Mouse (Mus musculus): ENCODE data around the gene Ttyh1. TPM values are rescaled to one million over a fixed set of nuclear protein-coding genes. Genes with fewer than 3 reads are reported as not detected.

The Ttyh1 gene
- polyA plus RNA-seq, 1 experiment from 2014 or later: 7.1 TPM

DNA sequence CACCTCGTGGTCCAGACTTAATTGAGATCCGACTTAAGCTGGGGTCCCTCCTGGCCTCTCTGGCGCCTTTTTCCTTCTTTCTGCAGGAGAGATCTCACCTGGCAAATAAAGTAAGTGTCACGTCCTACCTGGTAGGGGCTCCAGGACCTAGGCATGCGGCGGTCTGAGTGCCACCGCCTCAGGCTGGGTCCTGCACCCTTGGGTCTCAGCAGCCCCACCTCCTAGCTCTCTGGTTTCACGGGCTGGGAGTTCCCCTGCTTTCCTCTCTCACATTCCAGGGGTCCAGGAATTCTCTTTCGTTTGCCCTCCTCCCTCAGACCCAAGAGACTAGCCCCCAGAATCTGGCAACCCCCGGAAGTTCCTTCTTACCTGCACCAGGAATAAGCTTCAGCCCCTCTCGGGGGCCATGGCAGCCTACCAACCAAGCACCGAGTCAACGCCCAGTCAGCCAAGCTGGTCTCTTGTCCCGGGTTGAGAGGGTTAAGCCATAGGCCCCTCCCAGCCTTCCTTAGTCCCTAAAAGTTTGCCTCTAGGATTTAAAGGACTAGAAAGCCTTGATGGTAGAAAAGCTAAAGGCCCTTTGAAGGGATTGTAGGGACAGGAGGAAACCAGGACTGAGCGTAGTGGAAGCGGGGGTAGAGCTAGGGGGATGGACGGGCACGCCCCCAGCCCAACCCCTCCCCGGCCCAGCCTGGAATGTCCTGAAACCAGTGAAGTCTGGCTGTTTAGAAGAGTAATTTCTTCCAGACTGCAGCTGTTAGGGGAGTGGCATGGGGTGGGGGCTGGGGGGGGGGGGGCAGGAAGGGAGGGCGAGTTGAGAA is 45.1 kb downstream of the Ttyh1 start, which contains the start of gene Cdc42ep5:
Cdc42ep5 (minus strand) TSS at position 771 of the 821 bp plus-strand sequence.
- Histone ChIP-seq H3K4me2 (replicated peaks) (peak within 1 kb of the TSS; percentile 76), H3K9me3 (no peaks in the 10 kb centered on the region), H3K27ac (peak within 1 kb of the TSS; percentile 83), H3K9ac (peak within 1 kb of the TSS; percentile 54), H3K4me3 (replicated peaks) (peak within 1 kb of the TSS; percentile 55), H3K4me1 (replicated peaks) (peaks cover 10% of the 10 kb centered on the region; the same call in 1 of the 2 replicates), H3K36me3 (no peaks in the 10 kb centered on the region), H3K27me3 (replicated peaks) (no peaks in the 10 kb centered on the region)
- ATAC-seq: peak; percentile 86
- under 1% methylated on average over 20 of the region's 20 CpGs for WGBS

DNA sequence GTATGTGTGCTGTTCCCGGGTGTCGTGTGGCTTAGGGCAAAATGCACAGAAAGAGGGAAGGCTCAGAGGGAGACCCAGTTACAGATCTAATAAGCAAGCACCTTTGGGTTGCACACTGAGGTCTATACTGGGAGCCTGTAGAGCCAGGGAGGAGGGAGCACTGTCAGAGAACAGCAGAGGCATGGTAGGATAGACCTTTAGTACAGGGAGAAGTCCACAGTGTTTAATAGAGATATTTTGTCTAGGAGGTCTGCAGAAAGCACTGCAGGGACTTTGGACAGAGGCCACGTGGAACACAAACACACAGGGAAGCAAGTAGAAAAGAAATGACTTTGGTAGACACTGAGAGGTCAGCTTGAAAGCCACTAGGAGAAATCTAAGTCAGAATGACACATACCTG is 46.1 kb downstream of the Ttyh1 start:
- ATAC-seq: peak; percentile 16
- Histone ChIP-seq H3K36me3 (no peaks in the 10 kb centered on the region), H3K27ac (peak overlapping the region; percentile 83), H3K9me3 (no peaks in the 10 kb centered on the region), H3K9ac (no peak overlapping the region), H3K4me2 (replicated peaks) (peak overlapping the region; percentile 76), H3K4me3 (replicated peaks) (no peak overlapping the region; the same call in 1 of the 2 replicates), H3K27me3 (replicated peaks) (no peaks in the 10 kb centered on the region), H3K4me1 (replicated peaks) (peaks cover 10% of the 10 kb centered on the region; the same call in 1 of the 2 replicates)
- WGBS: 6% methylated on average over 3 of the region's 3 CpGs

DNA sequence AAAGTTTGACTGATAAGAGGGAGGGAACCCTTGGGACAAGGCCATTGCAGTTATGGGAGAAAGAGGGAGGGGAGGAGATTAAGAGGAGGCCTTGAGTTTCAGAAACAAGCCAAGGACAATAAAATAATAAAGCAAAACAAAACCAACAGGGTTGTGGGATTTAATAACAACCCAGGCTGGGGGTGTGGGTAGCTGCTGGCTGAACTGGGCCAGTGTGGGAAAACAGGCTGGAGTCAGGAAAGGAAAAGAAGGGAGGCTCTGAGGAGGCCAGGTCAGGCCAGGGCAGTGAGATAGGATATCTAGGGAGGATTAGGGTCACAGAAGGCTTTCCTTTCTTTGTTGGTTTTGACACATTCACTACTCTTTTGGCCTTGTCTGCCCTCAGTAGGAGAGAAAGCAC is 47.9 kb downstream of the Ttyh1 start:
- peak; percentile 70 for ATAC-seq

DNA sequence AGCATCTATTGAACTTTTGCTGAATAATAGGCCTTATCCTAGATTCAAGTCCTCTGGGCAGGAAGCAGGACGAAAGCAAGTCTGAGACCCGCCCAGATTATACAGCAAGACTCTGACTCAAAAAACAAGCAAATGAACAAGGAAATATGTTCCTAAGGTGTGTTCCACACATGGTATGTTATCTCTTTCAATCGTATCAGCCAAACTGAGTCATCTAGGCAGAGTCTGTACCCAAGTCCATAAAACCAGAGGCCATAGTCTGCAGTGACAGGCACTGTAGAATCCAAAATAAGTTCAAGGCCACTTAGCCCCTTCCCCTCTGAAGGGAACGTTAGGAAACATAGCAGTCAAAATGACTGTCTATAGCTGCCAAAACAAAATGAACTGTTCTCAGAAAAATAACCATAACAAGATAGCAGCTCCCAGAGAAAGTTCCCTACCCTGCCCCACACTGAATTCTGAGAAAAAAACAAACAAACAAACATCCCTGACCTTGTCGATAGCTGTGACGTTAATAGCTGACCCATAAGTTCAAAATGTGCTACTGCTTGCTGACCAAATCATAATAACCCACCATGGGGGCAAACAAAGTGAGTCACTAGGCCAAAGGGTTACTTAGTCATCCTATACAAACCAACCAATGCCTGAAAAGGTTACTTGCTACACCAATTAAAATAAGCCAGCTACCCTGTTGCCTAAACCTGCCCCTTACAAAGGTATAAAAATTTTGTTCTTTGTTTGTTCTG is 51.2 kb downstream of the Ttyh1 start:
- Histone ChIP-seq H3K36me3 (no peaks in the 10 kb centered on the region), H3K27ac (no peak overlapping the region), H3K9me3 (no peaks in the 10 kb centered on the region), H3K4me3 (replicated peaks) (no peak overlapping the region), H3K4me1 (replicated peaks) (peaks cover under 1% of the 10 kb centered on the region; the same call in 1 of the 2 replicates), H3K9ac (no peak overlapping the region), H3K4me2 (replicated peaks) (no peak overlapping the region), H3K27me3 (replicated peaks) (no peaks in the 10 kb centered on the region)
- peak; percentile 66 for ATAC-seq
- WGBS: 64% methylated on average over 6 of the region's 6 CpGs

More for the DNA sequence above, 47.9 kb downstream of the Ttyh1 start:
- H3K9ac ChIP-seq: no peak overlapping the region
- peak overlapping the region; percentile 44; the same call in 1 of the 2 replicates for H3K27ac ChIP-seq
- peaks cover 10% of the 10 kb centered on the region; the same call in 1 of the 2 replicates for H3K4me1 ChIP-seq (replicated peaks)
- no peak overlapping the region for H3K4me3 ChIP-seq (replicated peaks)
- H3K27me3 ChIP-seq (replicated peaks): no peaks in the 10 kb centered on the region
- H3K9me3 ChIP-seq: no peaks in the 10 kb centered on the region
- no peak overlapping the region for H3K4me2 ChIP-seq (replicated peaks)
- H3K36me3 ChIP-seq: no peaks in the 10 kb centered on the region

DNA sequence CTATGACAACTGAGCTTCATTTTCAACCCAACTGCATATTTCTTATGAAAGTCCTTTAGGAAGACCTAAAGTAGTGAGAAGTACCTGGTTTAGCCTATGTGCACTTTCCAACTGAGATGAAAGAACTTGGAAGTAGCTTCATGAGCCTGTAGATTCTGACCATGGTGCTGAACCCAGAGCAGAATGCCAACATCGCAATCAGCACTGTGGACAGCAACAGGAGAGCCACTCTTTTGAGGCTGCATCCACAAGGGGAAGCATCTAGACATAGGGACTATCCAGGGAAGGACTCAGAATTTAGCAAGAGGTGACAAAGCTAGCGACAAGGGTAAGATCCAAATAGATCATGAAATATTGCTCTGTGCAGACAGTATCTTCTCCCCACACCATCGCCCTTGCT is 59.2 kb downstream of the Ttyh1 start:
- no peak for ATAC-seq
- no peak overlapping the region for H3K27ac ChIP-seq
- H3K4me1 ChIP-seq (replicated peaks): no peaks in the 10 kb centered on the region
- no peaks in the 10 kb centered on the region for H3K27me3 ChIP-seq (replicated peaks)
- WGBS: 46% methylated on average over 3 of the region's 3 CpGs
- H3K4me3 ChIP-seq (replicated peaks): no peak overlapping the region
- no peak overlapping the region for H3K4me2 ChIP-seq (replicated peaks)
- no peaks in the 10 kb centered on the region for H3K9me3 ChIP-seq
- no peak overlapping the region for H3K9ac ChIP-seq
- no peaks in the 10 kb centered on the region for H3K36me3 ChIP-seq

Other genes starting within 250 kb of the Ttyh1 start
- 0.10 TPM in 1 of 2 replicates, not detected in the other for gene Gm14548, start 221.3 kb upstream of the Ttyh1 start, polyA plus RNA-seq (2015; fragmentation: Nextera tagmentation; extraction: Ambion mirVana)
- gene Lilra6, start 203.9 kb upstream of the Ttyh1 start, polyA plus RNA-seq (2015; fragmentation: Nextera tagmentation; extraction: Ambion mirVana): 0.21 and 0.38 TPM in 2 replicates
- gene Lair1, start 56.2 kb upstream of the Ttyh1 start, polyA plus RNA-seq (2015; fragmentation: Nextera tagmentation; extraction: Ambion mirVana): 2.7 and 2.9 TPM in 2 replicates
- gene Leng8, start 17.6 kb downstream of the Ttyh1 start, polyA plus RNA-seq (2015; fragmentation: Nextera tagmentation; extraction: Ambion mirVana): 46.3 and 49.2 TPM in 2 replicates
- gene Leng9, start 31.0 kb downstream of the Ttyh1 start, polyA plus RNA-seq (2015; fragmentation: Nextera tagmentation; extraction: Ambion mirVana): 4.5 and 4.9 TPM in 2 replicates
- 66.3 and 68.6 TPM in 2 replicates for gene Cdc42ep5, start 45.5 kb downstream of the Ttyh1 start, polyA plus RNA-seq (2015; fragmentation: Nextera tagmentation; extraction: Ambion mirVana)
- gene Lilra5, start 118.3 kb downstream of the Ttyh1 start, polyA plus RNA-seq (2015; fragmentation: Nextera tagmentation; extraction: Ambion mirVana): 0.19 and 0.28 TPM in 2 replicates
- gene Ncr1, start 218.3 kb downstream of the Ttyh1 start, polyA plus RNA-seq (2015; fragmentation: Nextera tagmentation; extraction: Ambion mirVana): 0.13 TPM in 1 of 2 replicates, not detected in the other

Measured in intestine, embryonic 15.5 days (tissue).